In genomic region chr1:158741449-158741848, GRCm38 (mm10) we compare ENCODE assay signal across 20 mouse cellular contexts.
DNase-seq lines count a peak whose midpoint lies in the region; TF ChIP-seq lines count a peak whose summit lies in the region.
"Had no signal": no experiment of that assay in that cellular context is flagged by ENCODE, and none has a peak within 500 bp of the region (broad histone marks: within the 10 kb centered on the region; RNA-seq: fewer than 3 reads in every experiment).

No protein-coding gene starts in this region.

- no peaks in the 10 kb centered on the region for H3K27me3 ChIP-seq in embryonic facial prominence, embryonic 10.5 days (replicated peaks; ENCODE audit: low read depth, poor library complexity, severe bottlenecking)
- no peaks in the 10 kb centered on the region for H3K27me3 ChIP-seq in limb, embryonic 10.5 days (ENCODE audit: low read depth, poor library complexity, severe bottlenecking)
- H3K27me3 ChIP-seq: stomach, embryonic 15.5 days had no signal

- no peaks in the 10 kb centered on the region for H3K4me1 ChIP-seq in embryonic facial prominence, embryonic 10.5 days
- peaks cover 7% of the 10 kb centered on the region for H3K4me1 ChIP-seq in limb, embryonic 10.5 days
- H3K4me1 ChIP-seq: stomach, embryonic 15.5 days had no signal

- DNase-seq in left cerebral cortex, adult 2 months (ENCODE audit: extremely low spot score in 1 of 2, low spot score in 2 of 2): no peak
- no peak for DNase-seq in left cerebral cortex, postnatal 36 days (ENCODE audit: low spot score in 2 of 2)
- DNase-seq in embryonic facial prominence, embryonic 10.5 days (ENCODE audit: low spot score): peak; percentile 33
- DNase-seq in limb, embryonic 10.5 days (ENCODE audit: low spot score): peak; percentile 40
- DNase-seq in spleen, postnatal 10 days (ENCODE audit: low spot score in 2 of 2): no peak
- DNase-seq in lung, postnatal 10 days: no peak
- no peak for DNase-seq in left cerebral cortex, postnatal 4 days
- DNase-seq: adrenal gland, adult 2 months; B cell, adult 2 months; cerebellum, adult 9-10 months; gastrocnemius, postnatal 25 days; kidney, adult 18-20 months; kidney, postnatal 14 days; layer of hippocampus, postnatal 36 days; midbrain, embryonic 14.5 days; right cerebral cortex, postnatal 14 days; spleen, adult 18-20 months had no signal

- no peaks in the 10 kb centered on the region for H3K36me3 ChIP-seq in embryonic facial prominence, embryonic 10.5 days (replicated peaks)
- H3K36me3 ChIP-seq in limb, embryonic 10.5 days: no peaks in the 10 kb centered on the region
- H3K36me3 ChIP-seq: stomach, embryonic 15.5 days had no signal

- no peak overlapping the region for H3K4me3 ChIP-seq in left cerebral cortex, adult 2 months
- H3K4me3 ChIP-seq in embryonic facial prominence, embryonic 10.5 days: no peak overlapping the region
- H3K4me3 ChIP-seq in limb, embryonic 10.5 days: no peak overlapping the region
- H3K4me3 ChIP-seq: layer of hippocampus, adult 2 months; stomach, embryonic 15.5 days had no signal

- 43% methylated on average over 5 of the region's 5 CpGs for WGBS in embryonic facial prominence, embryonic 10.5 days
- WGBS in limb, embryonic 10.5 days: 38% methylated on average over 5 of the region's 5 CpGs

- intact Hi-C loops in left cerebral cortex, adult 2 months (cut with DNase I): no loop called here
- intact Hi-C loops in left cerebral cortex, postnatal 36 days (cut with DNase I): no loop called here
- intact Hi-C loops in left cerebral cortex, postnatal 4 days (cut with DNase I): no loop called here

- TF ChIP-seq CTCF in left cerebral cortex, adult 2 months (IDR thresholded peaks at IDR 0.05): no peak

- H3K27ac ChIP-seq in left cerebral cortex, adult 2 months: peak overlapping the region; percentile 40; the same call in 1 of the 2 replicates
- no peak overlapping the region for H3K27ac ChIP-seq in embryonic facial prominence, embryonic 10.5 days (replicated peaks)
- H3K27ac ChIP-seq in limb, embryonic 10.5 days: no peak overlapping the region
- H3K27ac ChIP-seq: layer of hippocampus, adult 2 months; liver, embryonic 14.5 days; stomach, embryonic 15.5 days had no signal

- H3K9me3 ChIP-seq in embryonic facial prominence, embryonic 10.5 days: no peaks in the 10 kb centered on the region
- no peaks in the 10 kb centered on the region for H3K9me3 ChIP-seq in limb, embryonic 10.5 days (replicated peaks)
- H3K9me3 ChIP-seq: stomach, embryonic 15.5 days had no signal

Comparison
In these comparisons a context has a peak if more than half of its experiments do, and no peak if none do; other contexts are left out.
1. DNase-seq: peak in embryonic facial prominence, embryonic 10.5 days (single experiment) and limb, embryonic 10.5 days (single experiment); none in left cerebral cortex, adult 2 months (0 of 2), left cerebral cortex, postnatal 36 days (0 of 2), spleen, postnatal 10 days (0 of 2), lung, postnatal 10 days (single experiment) and left cerebral cortex, postnatal 4 days (single experiment).